Mouse (Mus musculus): Measurements from ENCODE around the gene Olfr1133. TPM values are rescaled to one million over a fixed set of nuclear protein-coding genes. Genes with fewer than 3 reads are reported as not detected.

Gene Olfr1133
- total RNA-seq (2014; rRNA removed) (not detected in 2 replicates), polyA plus RNA-seq (2015; fragmentation: Nextera tagmentation; extraction: Ambion mirVana) (not detected in 2 replicates)

DNA sequence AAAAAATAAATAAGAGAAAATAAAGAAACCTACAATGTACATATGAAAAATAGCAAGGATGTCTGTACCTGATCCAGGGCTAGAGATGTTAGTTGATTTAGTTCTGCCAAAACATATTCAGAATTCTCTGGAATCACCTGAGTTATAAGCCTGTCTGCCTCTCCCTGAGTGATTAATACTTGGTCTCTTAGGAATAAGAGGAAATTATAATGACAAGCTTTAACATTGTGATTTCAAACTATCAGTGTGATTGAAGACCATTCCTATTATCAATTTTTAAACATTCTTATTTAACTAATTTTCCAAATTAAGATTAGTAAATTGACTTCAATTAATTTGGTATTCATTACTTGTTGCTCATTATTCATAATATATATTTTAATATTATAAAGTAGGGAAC is at the start of gene Olfr1133:
Olfr1133 (minus strand) TSS at position 101 of the 400 bp plus-strand sequence.
- no peaks in the 10 kb centered on the region for H3K27me3 ChIP-seq (ENCODE audit: insufficient read depth, low read length)
- H3K9me3 ChIP-seq (ENCODE audit: low read length) = no peaks in the 10 kb centered on the region
- no peak for TF ChIP-seq CTCF (IDR thresholded peaks at IDR 0.05)
- no peaks in the 10 kb centered on the region for H3K4me1 ChIP-seq (ENCODE audit: insufficient read depth, low read length)
- no peaks in the 10 kb centered on the region for H3K36me3 ChIP-seq (ENCODE audit: insufficient read depth, low read length)
- DNase-seq (ENCODE audit: low spot score) = no peak
- H3K4me2 ChIP-seq (ENCODE audit: low read depth, low read length, poor library complexity, severe bottlenecking) = no peak within 1 kb of the TSS
- H3K4me3 ChIP-seq (ENCODE audit: low read depth, low read length) = no peak within 1 kb of the TSS
- ATAC-seq (ENCODE audit: low FRiP score) = no peak
- no peak within 1 kb of the TSS for H3K27ac ChIP-seq (ENCODE audit: low read depth, low read length)
- H3K9ac ChIP-seq (replicated peaks; ENCODE audit: low read length, poor library complexity, severe bottlenecking) = no peak within 1 kb of the TSS

DNA sequence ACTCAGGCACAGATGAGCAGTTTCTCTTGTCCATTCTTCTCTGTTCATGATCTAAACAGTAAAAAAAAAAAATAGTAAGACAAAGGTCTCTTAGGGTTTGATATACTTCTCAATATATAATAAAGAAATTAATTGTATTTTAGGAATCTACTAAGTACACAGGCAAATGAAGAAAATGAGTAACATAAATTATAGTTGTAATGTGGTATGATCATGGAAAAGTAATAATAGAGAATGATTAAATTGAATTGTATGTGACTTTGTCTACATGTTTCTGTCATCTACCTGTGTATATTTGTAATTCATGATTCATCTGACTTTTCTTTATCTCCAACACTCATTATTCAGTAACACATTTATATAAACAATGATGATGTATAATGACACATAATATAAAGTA is 46.7 kb upstream of the Olfr1133 start, which contains the start of gene Olfr1136:
Olfr1136 (minus strand) TSS at position 101 of the 400 bp plus-strand sequence.
- no peak for ATAC-seq (ENCODE audit: low FRiP score)
- Histone ChIP-seq H3K36me3 (ENCODE audit: insufficient read depth, low read length) (no peaks in the 10 kb centered on the region), H3K4me1 (ENCODE audit: insufficient read depth, low read length) (no peaks in the 10 kb centered on the region), H3K27me3 (ENCODE audit: insufficient read depth, low read length) (no peaks in the 10 kb centered on the region), H3K27ac (ENCODE audit: low read depth, low read length) (no peak within 1 kb of the TSS), H3K9me3 (ENCODE audit: low read length) (no peaks in the 10 kb centered on the region), H3K4me3 (ENCODE audit: low read depth, low read length) (no peak within 1 kb of the TSS), H3K4me2 (ENCODE audit: low read depth, low read length, poor library complexity, severe bottlenecking) (no peak within 1 kb of the TSS), H3K9ac (replicated peaks; ENCODE audit: low read length, poor library complexity, severe bottlenecking) (no peak within 1 kb of the TSS)
- no peak for TF ChIP-seq CTCF (IDR thresholded peaks at IDR 0.05)
- DNase-seq (ENCODE audit: low spot score) = no peak

DNA sequence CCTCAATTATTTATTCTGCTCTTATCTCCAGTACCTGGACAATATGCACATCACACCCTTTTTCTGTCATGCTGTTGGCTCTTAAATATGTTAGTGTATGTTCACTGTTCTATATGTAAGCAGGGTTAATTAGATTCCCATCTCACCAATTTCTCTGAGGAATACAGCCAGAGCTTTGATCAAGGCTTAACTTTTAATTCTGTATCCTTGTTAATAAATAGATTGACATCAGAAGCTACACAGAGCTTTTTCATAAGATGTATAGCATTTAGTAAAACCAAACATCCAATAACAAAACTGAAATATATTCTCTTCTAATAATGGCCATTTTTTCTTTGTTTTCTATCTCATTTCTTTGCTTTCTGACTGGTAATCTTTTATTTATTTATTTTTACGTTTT is 26.4 kb upstream of the Olfr1133 start, which contains the start of gene Olfr1135:
Olfr1135 (minus strand) TSS at position 101 of the 400 bp plus-strand sequence.
- Histone ChIP-seq H3K36me3 (ENCODE audit: insufficient read depth, low read length) (no peaks in the 10 kb centered on the region), H3K9ac (replicated peaks; ENCODE audit: low read length, poor library complexity, severe bottlenecking) (no peak within 1 kb of the TSS), H3K4me1 (ENCODE audit: insufficient read depth, low read length) (no peaks in the 10 kb centered on the region), H3K4me2 (ENCODE audit: low read depth, low read length, poor library complexity, severe bottlenecking) (no peak within 1 kb of the TSS), H3K27me3 (ENCODE audit: insufficient read depth, low read length) (no peaks in the 10 kb centered on the region), H3K27ac (ENCODE audit: low read depth, low read length) (no peak within 1 kb of the TSS), H3K9me3 (ENCODE audit: low read length) (no peaks in the 10 kb centered on the region), H3K4me3 (ENCODE audit: low read depth, low read length) (no peak within 1 kb of the TSS)
- no peak for DNase-seq (ENCODE audit: low spot score)
- 14% methylated on average over 1 of the region's 1 CpGs for WGBS
- TF ChIP-seq CTCF (IDR thresholded peaks at IDR 0.05) = no peak
- no peak for ATAC-seq (ENCODE audit: low FRiP score)

- no peak within 1 kb of the TSS for H3K9ac ChIP-seq (replicated peaks; ENCODE audit: low read length, poor library complexity, severe bottlenecking)
- 73% methylated on average over 2 of the region's 2 CpGs for WGBS
- H3K4me2 ChIP-seq (ENCODE audit: low read depth, low read length, poor library complexity, severe bottlenecking) = no peak within 1 kb of the TSS
- H3K4me3 ChIP-seq (ENCODE audit: low read depth, low read length) = no peak within 1 kb of the TSS
- H3K9me3 ChIP-seq (ENCODE audit: low read length) = no peaks in the 10 kb centered on the region
- ATAC-seq (ENCODE audit: low FRiP score) = no peak
- H3K27me3 ChIP-seq (ENCODE audit: insufficient read depth, low read length) = no peaks in the 10 kb centered on the region
- no peak for DNase-seq (ENCODE audit: low spot score)
- H3K27ac ChIP-seq (ENCODE audit: low read depth, low read length) = no peak within 1 kb of the TSS
- no peak for TF ChIP-seq CTCF (IDR thresholded peaks at IDR 0.05)
- H3K4me1 ChIP-seq (ENCODE audit: insufficient read depth, low read length) = no peaks in the 10 kb centered on the region
- no peaks in the 10 kb centered on the region for H3K36me3 ChIP-seq (ENCODE audit: insufficient read depth, low read length)
These were observed 11.2 kb upstream of the Olfr1133 start, which contains the start of gene Olfr1134 for GRCm38 (mm10) chr2:87658360-87658759. Gene Olfr1134 (minus strand): TSS chr2:87658460.

DNA sequence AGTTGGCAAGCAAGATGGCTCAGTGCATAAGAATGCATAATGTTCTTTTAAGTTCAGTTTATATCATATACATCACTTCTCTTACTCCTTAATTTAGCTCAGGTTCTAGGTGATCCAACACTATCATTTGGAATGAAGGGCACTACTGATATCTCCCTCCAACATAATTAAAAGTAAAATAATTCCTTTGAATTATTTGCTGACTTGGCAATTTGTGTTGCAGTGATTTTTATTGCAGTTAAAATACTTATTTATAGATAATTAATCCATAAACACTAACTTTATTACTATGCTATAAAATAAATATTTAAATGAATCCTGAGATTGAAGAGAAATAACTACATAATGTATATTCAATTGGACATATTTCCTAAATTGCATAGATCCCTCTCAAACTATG is 4.7 kb downstream of the Olfr1133 start:
- TF ChIP-seq CTCF (IDR thresholded peaks at IDR 0.05) = no peak
- no peak overlapping the region for H3K27ac ChIP-seq (ENCODE audit: low read depth, low read length)
- H3K4me1 ChIP-seq (ENCODE audit: insufficient read depth, low read length) = no peaks in the 10 kb centered on the region
- ATAC-seq (ENCODE audit: low FRiP score) (no peak), DNase-seq (ENCODE audit: low spot score) (no peak)
- H3K4me3 ChIP-seq (ENCODE audit: low read depth, low read length) = no peak overlapping the region
- no peaks in the 10 kb centered on the region for H3K9me3 ChIP-seq (ENCODE audit: low read length)
- H3K27me3 ChIP-seq (ENCODE audit: insufficient read depth, low read length) = no peaks in the 10 kb centered on the region
- H3K4me2 ChIP-seq (ENCODE audit: low read depth, low read length, poor library complexity, severe bottlenecking) = no peak overlapping the region
- H3K36me3 ChIP-seq (ENCODE audit: insufficient read depth, low read length) = no peaks in the 10 kb centered on the region
- H3K9ac ChIP-seq (replicated peaks; ENCODE audit: low read length, poor library complexity, severe bottlenecking) = no peak overlapping the region

GRCm38 (mm10) chr2:87637435-87637834 is 9.7 kb downstream of the Olfr1133 start, which contains the start of gene Olfr1132:
Gene Olfr1132 (minus strand): TSS chr2:87637535.
- ATAC-seq (ENCODE audit: low FRiP score) = no peak
- no peak for TF ChIP-seq CTCF (IDR thresholded peaks at IDR 0.05)
- H3K27me3 ChIP-seq (ENCODE audit: insufficient read depth, low read length) = no peaks in the 10 kb centered on the region
- no peak for DNase-seq (ENCODE audit: low spot score)
- no peak within 1 kb of the TSS for H3K27ac ChIP-seq (ENCODE audit: low read depth, low read length)
- no peaks in the 10 kb centered on the region for H3K9me3 ChIP-seq (ENCODE audit: low read length)
- H3K4me3 ChIP-seq (ENCODE audit: low read depth, low read length) = no peak within 1 kb of the TSS
- no peak within 1 kb of the TSS for H3K9ac ChIP-seq (replicated peaks; ENCODE audit: low read length, poor library complexity, severe bottlenecking)
- no peak within 1 kb of the TSS for H3K4me2 ChIP-seq (ENCODE audit: low read depth, low read length, poor library complexity, severe bottlenecking)
- H3K36me3 ChIP-seq (ENCODE audit: insufficient read depth, low read length) = no peaks in the 10 kb centered on the region
- H3K4me1 ChIP-seq (ENCODE audit: insufficient read depth, low read length) = no peaks in the 10 kb centered on the region
